Mouse (Mus musculus) left cerebral cortex, postnatal 4 days (tissue): Measurements from ENCODE around the gene Sipa1l3. TPM values are rescaled to one million over a fixed set of nuclear protein-coding genes. Genes with fewer than 3 reads are reported as not detected.

ENCODE experiments used
- DNase-seq: peaks from one replicate; pipeline ENCODE4 v3.0.0-alpha.2; 2022
- intact Hi-C: fragments of 180-260 bp; cut with DNase I; formaldehyde crosslinking; loops from one replicate; pipeline ENCODE4 v1.15.1; 2025
- total RNA-seq, 2 experiments: library from RNA; stranded (reverse); gene quantifications; 2 replicates each; pipeline ENCODE4 v1.2.3; 2021

The Sipa1l3 gene
- total RNA-seq, 2 experiments from 2014 or later = 58.2 to 58.4 TPM

DNA sequence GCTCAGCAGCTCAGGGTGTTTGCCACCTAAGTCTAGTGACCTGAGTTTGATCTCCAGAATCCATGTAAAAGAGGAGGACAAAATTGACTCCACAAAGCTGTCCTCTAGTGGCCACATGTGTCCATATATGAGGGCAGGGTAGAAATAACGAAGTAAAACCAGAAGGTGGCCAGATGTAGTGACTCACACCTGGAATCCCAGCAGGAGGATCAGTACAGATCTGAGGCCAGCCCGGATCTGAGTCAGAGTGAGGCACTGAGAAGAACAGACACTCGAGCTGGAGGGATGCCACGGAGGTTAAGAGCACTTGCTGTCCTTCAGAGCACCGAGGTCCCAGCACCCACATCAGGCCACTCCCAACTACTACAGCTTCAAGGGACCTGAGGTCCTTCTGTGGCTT lies 68.3 kb downstream of the Sipa1l3 start:
- no peak for DNase-seq
- intact Hi-C loops = no loop called here

DNA sequence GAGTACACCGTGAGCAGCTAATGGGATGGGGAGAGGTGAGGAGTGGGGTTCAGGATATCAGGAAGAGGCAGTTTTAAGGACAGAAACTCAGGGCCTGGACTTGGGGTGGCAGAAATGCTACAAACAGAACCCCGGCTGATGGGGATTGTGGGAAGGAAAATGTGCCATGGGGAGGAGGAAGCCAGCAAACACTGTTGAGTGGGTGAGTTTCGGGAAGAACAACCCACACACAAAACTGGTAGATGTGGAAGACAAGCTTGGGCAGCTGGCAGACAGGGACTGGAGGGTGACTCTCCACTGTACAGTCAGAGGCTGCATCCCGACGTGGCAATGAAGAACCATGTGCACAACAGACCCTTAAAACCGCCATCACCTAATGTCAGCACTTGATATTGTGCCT lies 69.6 kb downstream of the Sipa1l3 start:
- intact Hi-C loops = no loop called here
- DNase-seq = no peak

DNA sequence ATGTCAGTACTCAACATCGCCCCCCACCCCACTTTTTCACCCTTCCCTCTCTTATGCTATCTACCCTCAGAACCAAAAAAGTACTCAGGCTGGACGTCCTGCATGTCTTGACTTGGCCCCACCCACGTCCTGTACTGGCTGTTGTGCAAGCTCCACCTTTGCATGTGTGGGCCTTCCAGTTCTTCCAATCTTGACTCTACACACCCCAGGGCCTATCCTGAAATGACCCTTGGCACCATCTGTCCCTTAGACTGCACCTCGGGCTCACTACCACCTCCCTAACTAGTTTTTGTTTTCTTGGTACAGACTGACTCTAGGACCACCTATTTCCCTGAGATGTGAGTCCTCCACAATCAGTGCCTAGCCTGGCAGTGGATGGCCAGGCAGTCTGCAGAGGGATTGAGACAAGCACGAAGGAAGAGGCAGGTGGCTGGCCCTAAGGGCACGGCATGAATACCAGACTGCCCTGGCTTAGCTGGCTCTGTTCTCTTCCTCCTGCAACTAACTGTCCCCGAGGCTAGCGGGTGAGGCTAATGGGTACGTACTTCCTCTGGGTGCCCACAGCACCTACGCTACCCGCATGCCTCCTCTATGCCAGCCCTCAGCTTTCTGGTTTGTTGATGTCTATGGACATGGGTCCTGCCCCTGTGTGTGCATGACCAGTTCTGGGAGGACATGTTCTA lies 71.2 kb downstream of the Sipa1l3 start:
- intact Hi-C loops = no loop called here
- DNase-seq = no peak

DNA sequence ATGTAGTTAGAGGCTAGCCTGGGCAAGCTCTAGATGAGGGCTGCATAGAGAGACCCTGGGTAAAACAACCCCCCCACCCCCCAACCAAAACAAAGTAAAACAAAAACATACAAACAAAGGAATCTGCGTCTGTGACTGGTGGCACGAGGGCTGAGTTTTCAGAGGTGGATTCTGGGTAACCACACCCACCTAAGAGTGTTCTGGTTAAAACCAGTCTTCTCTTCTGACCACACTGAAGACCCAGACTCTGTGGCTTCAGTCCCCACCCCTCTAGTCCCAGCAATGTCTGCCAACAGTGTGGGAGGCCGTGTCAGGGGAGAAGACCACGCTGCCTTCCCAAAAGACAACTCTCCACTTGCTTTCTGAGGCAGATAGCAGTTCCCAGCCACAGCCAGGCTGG lies 72.3 kb downstream of the Sipa1l3 start:
- no peak for DNase-seq
- intact Hi-C loops = no loop called here

DNA sequence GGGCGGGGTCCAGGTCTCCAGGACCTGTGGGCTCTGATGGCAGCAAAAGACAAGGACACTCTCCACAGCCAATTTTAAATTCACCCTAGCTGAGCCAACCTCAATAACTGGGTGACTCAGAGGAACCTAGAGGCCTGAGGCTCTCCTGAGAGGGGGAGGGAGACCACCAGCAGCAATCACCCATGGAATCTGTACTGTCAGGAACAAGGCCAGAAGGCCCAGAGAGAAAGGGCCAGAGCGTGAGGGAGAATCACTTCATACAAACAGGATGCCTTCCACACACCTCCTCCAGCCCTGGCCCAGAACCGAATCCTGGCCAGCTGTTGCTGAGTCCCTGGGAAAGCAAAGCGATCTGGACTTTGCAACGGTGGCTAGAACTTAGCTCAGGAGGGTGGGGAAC lies 73.9 kb downstream of the Sipa1l3 start:
- intact Hi-C loops = no loop called here
- DNase-seq = no peak

DNA sequence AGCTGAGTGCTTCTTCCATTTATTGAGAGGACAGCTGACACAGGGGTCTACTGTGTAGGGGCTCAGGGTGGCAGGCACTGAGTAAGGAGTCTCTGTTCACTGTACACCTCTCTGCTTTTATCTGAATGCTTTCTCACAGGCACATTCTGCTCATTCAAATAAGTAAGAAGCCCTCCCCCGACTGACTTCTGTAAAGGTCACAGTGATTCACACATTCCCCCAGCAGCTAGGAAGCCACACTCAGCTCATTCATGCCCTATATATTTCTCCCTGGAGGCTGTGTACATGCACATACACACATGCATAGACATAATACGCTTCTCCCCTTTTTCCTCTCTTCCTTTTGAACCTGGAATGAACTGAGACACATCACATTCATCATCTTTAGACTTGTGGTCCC lies 74.4 kb downstream of the Sipa1l3 start:
- DNase-seq = no peak
- intact Hi-C loops = no loop called here

DNA sequence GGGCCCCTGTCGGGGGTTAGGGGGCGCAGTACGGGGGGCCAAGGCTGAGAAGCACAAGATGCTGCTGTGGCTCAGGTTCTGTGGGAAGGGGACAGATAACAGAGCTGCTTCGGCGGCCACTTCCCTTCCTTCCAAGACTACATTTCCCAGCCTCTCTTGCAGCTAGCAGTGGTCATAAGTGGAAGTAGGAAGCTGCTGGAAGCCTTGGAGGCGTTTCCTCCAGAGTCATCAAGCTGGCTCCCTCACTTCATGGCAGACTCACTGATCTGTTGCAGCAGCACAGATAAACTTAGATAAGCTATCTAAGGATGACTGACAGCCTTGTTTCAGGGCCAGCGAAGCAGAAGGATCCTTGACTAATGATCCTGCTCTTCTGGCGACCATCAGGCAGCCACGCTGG lies 76.6 kb downstream of the Sipa1l3 start:
- intact Hi-C loops = no loop called here
- DNase-seq = no peak

DNA sequence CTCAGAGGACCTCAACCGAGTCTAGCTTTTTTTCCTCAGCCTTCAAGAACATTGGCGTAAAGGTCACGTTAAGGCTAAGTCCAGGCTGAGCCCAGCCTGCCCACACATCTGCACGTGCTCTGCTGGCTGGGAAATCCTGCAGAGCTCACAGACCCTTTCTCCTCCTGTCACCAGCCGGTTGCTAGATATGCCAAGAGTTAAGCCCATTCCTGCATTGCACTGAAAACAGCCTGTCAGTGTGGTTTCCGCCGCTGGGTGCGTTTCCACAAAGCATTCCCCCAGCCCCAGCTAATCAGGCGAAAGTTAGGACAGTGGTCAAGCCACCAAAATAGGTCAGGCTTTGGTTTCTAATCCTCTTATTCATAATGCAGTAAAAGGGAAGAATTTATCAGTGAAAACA lies 77.3 kb downstream of the Sipa1l3 start:
- intact Hi-C loops = no loop called here
- DNase-seq = no peak

DNA sequence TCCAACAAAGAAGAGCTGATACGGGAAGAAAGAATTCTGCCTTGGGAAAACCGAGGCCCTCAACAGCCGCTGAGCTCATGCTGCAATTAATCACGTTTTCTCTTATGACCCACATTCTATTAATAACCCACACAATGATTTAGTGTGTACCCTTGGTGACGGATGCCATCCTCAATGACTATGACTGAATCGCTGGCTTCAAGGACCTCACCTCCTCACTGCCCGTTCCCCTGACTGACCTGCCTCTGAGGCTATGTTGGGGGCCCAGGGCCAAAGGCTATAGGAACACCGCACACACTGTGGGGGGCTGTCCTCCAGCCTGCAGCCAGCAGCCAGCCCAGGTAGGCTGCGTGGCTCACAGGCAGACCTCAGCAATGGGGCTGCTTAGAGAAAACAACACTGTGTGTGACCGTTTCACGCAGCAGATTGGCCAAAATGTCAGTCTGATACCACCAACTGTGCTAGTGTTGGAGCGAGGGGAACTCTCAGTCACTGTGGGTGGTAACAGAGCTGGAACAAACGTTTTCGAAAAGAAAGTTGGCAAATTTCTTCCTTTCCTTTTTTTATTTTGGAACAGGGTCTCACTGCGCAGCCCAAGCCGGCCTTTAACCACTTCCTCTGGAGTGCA lies 79.7 kb downstream of the Sipa1l3 start:
- DNase-seq = no peak
- intact Hi-C loops = no loop called here

DNA sequence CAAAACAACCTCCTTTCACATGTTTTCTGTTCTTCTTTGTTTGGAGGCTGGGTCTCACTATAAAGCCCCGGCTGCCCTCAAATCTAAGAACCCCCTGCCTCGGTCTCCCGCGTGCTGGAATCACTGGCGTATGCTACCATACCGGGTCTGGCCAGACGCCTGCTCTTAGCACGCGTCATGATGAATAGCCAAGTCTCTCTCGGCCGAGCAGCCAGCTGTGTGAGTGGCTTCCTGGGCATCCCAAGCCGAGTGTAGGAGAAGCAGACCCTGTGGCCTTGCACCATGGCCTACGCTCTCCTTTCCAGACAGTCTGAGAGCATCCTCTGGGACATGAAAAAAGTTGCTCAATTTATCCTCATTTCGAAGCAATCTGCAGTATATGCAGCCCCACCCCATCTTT lies 80.2 kb downstream of the Sipa1l3 start:
- intact Hi-C loops = no loop called here
- DNase-seq = no peak

DNA sequence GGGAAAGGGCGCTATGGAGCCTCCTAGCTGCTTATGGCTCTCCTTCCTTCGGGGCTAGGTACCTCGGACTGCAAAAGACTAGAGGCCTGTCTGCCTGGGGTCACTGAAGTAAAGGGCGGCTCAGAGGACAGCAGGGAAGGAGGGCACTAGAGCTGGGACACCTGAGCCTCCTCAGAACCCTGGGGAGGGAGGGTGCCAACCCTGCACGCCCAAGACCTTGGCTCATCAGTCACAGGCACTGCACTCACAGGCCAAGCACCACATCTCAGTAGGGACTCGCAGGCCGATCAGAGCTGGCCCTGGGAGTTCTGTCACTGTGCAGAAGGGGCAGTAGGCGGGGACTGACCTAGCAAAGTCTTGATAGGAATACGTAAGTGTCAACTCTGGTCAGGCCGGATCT lies 81.4 kb downstream of the Sipa1l3 start:
- no peak for DNase-seq
- intact Hi-C loops = no loop called here

DNA sequence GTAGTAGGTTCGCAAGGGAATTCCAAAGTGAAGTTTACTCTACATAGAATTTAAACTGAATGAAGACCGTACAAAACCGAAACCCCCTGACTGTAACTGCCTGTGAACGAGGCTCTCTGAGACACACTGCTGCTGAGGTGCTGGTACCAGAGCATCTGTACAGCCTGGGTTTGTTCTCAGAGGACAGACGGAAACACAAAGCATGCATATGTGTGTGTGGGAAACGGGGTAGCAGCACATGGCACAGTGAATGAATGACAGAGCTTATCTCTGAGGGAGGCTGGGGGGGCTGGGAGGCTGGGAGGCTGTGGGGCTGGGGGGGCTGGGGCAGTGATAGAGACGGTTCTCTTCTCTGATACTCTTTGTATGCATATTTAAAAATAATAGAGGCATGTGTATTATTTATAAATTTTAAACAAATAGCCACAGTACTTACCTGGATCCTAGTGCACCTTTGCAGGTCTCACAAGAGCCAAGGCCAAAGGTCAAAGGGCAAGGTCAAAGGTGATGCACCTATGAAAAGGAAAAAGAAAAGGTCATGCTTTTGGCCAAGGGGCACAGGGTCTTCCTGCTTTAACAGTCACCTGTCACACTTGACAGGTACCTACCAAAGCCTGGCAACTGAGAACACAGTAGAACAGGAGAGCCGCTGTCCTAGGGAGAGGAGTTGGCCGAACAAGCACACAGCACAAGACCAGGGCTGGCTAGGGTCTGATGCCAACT lies 84.0 kb downstream of the Sipa1l3 start:
- intact Hi-C loops = no loop called here
- DNase-seq = no peak

DNA sequence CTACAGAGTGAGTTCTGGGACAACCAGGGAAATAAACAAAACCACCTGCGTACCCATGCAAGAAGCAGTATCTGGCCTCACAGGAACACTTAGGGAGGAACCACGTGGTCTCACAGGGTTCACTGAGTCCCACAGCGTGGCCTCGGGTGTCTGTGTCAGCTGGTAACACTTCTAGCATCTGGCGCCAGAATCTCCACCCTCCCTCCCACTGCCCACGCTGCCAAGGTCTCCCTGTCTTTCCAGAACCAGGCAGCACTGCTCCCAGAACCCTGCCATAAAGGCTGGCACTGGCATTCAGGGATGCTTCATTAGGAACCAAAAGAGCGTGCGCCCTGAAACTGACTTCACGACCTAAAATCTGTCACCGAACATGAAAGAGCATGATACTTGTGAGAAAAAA lies 84.7 kb downstream of the Sipa1l3 start:
- intact Hi-C loops = no loop called here
- DNase-seq = peak; percentile 59

DNA sequence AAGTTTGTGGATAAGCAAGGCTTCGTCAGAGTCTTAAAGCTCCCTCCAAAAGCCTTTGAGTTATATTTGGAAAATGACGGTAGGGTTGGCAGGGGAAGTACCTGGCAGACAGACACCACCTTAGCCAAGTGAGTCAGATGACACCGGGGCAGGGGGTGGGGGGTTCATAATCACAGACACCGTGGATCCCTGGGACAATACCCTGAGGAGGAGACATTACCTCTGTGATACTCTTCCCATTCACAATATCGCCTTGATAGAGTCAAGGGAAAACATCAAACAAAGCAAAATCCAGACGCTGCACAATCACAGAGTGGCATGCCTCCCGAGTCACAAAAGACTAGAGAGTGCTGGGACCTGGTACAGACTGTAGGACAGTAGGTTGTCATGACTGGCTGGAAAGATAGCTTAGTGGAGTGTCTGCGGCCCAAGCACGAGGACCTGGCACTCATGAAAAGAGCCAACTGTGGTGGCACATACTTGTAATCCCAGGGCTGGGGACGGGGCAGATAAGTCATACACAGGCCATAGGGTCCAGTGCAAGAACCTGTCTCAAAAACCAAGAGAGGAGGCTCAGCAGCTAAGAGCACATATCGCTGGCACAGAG lies 85.4 kb downstream of the Sipa1l3 start:
- DNase-seq = no peak
- intact Hi-C loops = no loop called here

DNA sequence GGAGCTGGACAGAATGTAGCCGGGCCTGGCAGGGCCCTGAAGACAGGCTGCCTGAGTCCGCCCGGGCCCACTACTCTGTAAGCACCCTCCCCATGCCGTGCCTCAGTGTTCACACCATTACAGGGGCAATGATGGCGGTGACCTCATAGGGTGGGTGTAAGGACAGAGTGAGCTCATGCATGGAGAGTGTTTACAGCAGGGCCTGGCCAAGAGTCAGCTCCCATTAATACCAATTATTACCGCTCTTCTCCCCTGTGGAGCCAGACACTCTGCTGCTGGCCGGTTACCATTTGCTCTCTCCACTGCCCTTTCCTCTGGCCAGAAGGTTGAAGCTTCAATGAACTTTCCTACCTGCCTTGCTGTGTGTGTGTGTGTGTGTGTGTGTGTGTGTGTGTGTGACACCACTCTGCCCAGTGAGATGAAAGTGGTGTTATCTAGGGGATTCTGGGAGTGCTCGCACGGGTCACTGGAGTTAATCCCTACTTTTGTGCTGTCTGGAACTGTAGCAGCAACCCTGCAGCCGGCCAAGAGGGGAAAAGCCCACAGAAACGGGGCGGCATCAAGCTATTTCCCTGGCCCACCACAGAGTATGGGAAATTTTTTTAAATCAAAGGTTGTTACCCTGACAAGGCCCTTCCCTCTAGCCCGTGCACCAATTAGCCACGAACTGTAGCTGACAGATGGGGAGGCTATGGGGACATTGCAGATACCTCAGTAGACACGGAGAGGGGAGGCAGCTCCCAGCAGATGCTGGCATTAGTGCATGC lies 86.1 kb downstream of the Sipa1l3 start:
- no peak for DNase-seq
- intact Hi-C loops = no loop called here

DNA sequence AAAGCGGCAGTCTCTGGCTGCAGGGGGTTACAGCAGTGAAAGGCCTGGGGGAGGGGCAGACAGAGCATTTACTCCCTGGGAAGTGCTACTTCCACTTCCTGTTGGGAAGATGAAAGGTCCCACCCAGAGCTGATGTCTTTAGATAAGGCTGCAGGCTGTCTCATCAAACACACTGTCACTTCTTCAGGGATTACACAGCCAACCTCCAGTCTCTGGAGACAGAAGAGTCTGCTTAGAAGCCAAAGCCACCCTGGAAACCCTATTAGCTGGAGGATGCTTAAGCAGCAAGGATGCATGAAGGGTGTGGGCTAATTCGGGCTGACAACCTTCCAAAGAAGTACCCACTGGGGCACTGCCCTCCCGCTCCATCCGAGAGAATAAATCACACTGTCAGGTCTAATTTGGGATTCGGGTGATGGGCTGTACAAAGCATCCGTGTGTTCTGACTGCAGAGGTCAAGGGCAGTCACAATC lies 87.7 kb downstream of the Sipa1l3 start:
- DNase-seq = no peak
- intact Hi-C loops = no loop called here

DNA sequence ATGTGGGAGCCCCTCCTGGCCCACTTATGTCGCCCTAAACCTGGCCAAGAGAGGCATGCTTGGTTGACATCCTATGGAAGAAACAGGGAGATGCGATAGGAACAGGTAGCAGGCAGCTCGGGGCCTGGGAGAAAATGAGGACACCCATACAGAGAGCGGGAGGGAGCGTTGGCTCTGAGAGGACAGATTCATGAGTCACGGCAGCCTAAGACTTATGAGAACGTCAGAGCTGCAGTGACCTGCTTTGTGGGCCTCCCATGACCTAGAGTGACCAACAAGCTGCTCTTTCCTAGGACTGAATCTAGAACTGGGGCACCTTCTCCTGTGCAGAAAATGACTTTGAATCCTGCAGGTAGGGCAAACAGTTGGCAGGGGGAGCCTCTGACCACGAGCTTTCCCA lies 92.4 kb downstream of the Sipa1l3 start:
- intact Hi-C loops = no loop called here
- no peak for DNase-seq

DNA sequence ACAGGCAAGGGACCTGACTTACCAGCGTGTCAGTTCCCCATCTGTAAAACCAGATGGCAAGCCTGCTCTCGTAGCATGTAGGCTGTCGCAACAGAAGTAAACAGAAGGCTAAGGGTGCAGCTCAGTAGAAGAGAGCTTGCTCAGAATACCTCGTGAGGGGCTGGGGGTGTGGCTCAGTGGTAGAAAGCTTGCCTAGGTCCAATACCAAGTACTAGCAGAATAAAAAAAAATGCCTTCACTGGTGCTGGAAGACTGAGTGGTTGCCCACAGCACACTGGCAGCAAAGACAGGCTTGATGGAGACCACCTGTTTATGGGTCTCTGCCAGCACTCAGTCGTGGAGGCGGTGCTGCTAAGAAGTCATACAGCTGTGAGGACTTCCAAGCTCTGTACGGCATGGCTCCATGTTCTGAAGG lies 93.0 kb downstream of the Sipa1l3 start:
- intact Hi-C loops = no loop called here
- DNase-seq = no peak

DNA sequence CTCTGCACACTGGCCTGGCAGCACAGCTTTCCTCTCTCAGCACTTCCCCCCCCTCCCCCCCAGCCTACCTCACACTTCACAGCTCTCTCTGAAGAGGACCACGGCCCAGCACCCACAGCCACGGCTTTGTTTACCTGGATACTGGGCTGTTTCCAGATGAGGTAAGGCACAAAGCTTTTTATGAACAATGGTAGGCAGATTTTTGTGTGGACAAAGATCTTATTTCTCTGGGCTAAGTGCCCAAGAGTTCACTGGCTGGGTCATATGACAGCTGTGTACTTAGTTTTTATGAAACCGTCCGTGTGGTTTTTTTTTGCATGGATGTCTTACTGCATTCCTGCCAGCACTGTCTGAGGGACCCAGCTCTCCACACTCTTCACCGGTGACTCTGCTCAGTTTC lies 93.8 kb downstream of the Sipa1l3 start:
- no peak for DNase-seq
- intact Hi-C loops = no loop called here

DNA sequence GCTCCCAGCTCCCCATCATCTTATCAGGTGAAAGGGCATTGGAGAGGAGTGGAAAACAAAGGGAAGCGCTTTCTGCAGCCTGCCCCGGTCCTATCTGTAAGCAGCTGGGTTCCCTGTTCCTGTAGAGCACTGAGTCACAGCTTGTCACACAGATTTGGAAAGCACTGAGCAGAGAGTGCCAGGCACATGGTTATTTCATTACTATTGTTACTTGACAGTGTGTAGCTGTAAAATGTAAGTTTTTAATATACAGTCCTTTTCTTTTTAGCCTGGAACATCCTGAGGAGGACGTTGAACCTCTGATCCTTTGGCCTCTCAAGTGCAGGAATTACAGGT lies 96.6 kb downstream of the Sipa1l3 start:
- no peak for DNase-seq
- intact Hi-C loops = no loop called here

DNA sequence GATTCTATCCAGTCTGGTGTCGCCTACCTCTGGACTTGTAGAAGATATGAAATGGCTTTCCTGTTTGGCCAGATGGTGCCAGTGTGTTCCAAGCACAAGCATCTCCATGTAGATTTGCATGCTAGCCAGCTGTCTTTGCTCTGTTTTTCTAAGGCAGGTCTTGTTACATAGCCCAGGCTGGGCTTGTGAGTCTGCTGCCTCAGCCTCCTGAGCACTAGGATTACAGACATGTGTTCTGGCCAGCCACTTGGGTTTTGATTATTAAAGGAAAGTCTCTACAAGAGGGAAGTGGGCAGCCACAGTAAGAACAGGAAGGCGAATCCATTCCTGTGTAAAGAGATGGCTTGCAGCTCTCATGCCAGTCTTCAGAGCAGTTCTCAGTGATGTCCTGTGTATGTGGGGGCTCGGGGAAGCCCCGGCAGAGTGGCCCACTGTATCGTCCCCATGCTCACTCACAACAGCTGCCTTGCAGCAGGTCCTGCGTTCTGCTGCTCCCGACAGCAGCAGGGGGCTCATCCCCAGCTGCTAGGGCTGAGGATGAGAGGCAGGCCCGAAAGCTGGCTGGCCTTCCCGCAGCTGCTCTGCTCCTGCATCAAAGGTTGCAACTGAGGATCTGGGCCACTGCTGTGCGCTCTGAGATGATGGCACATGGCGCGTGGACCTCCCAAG lies 97.1 kb downstream of the Sipa1l3 start:
- peak; percentile 64 for DNase-seq
- intact Hi-C loops = no loop called here
